Mouse (Mus musculus): ENCODE results near the gene Eef1a2.
A peak's percentile ranks its signal among the peaks of the same experiment; 100 is the strongest.

The Eef1a2 gene

GRCm38 (mm10) chr2:181130245-181130644, 26.6 kb downstream of the Eef1a2 start:
- no peak for DNase-seq

GRCm38 (mm10) chr2:181128963-181129362, 27.9 kb downstream of the Eef1a2 start:
- DNase-seq, result no peak

DNA sequence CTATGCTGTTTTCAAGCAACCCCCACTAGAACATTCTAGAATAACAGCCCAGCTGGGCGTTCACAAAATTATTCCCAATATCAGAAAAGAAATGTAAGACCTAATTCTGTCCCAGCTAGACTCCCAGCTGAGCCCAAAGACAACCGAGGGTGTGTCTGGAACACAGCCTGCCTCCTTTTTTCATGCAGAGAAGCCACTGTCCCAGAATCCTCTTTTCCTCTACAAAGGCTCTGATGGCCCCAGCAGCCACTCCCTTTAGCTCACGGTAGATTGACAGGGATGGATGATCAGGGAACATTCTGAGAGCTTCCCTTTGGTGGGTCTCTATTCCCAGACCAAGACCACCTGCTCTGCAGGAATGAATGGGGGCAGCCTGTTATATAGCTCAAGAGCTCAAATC, 29.0 kb downstream of the Eef1a2 start:
- no peak for DNase-seq

DNA sequence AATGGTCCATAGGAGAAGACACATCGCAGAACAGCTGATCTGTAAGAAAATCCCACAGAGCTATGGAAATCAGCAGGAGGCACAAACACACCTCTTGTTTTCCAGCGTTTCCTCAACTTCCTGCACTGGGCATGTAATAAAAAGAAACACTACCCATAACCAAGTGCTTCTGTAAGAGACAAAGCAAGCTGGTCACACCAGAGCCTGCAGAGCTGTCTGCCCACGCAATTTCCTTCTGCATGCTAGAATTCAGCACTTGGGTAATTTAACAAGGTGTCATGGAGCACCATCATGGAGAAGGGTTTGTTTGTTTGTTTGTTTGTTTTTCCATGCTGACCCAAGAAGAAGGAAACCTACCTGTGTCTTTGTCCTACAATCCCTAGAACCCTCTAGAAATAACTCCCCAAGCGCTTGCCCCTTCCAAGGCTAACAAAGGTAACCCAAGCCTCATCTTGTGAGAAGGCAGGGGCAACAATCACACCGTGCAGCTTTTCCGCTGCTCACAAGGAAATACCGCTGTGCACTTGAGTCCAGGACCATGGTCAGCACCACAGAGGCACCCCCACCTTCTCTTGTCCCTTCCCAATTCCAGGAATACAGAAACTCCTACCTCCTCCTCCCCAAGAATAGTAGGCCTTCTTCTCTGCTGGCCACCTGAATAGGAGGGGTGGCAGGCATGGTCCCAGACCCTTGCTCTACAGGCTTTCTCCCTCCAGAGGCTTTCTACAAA, 30.9 kb downstream of the Eef1a2 start:
- peak in 1 of 2 experiments; percentile 6 for DNase-seq

DNA sequence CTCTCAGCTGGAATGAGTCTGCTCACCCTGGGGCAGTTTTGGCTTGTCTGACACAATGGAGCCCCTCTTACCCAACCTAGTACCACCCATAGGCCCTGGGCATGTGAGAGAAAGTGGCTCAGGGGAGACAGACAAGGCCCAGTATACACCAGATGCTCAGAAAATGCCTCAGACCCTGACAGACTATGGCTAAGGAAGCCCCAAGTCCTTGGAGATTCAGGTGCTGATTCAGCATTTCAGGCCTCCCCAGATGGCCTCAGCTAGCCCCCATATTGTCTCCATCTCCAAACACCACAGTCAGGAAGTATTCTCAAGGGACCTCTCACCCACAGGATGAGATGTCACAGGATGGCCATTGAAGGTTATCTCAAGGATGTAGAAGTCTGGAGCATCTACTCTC, 34.2 kb downstream of the Eef1a2 start:
- no peak for DNase-seq

GRCm38 (mm10) chr2:181120922-181121449, 35.8 kb downstream of the Eef1a2 start:
- no peak for DNase-seq

DNA sequence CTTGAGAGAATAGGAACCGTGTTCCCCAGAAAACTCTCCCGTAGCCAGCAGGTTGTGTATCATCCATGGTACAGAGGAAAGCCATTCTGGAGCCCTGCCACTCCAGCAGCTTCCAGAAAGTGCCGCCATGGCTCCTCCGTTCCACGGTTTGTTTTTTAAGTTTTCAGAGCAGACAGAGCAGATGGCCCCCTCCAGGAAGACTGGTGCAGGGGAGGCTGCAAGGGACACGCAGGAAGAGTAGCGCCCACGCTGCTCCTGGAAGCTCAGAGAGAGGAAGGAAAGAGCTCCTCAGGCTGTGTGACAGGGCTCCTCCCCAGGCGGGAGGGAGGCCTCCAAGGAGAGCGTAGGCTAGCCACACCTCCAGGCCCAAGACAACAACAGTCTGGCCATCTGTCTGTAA, 36.9 kb downstream of the Eef1a2 start:
- no peak for DNase-seq

DNA sequence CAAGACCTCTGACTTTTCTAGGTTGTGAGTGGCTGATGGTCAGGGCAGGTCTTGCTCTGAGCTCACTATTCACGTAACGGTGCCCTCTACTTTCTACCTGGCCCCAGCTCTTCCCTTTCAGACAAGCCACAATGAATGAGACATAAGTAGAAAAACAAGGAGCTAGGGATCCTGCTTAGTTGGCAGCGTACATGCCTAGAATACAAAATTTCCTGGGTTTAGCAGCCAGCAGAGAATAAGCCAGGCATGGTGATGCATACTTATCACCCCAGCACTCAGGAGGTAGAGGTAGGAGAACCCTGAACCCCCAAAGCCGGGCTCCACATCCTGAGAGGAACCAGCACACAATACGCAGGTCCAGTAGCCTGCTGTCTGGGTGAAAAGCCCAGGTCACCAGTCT, 40.4 kb downstream of the Eef1a2 start:
- no peak for DNase-seq

DNA sequence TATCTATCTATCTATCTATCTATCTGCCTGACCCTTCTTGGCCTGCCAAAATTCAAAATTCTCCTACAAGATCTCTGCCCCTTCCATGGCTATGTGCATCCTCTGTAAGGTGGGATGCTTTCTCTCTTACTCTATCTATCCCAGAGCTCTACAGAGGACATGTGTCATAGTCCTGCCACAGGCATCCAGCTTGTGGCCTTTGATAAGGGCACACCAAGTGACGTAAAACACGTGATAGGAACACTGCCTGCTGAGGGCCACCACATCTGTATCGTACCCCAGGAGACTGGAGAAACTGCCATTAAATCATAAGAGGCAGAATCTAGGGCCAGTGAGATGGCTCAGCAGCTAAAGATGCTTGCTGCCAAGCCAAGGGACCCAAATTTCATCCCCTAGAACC, 41.4 kb downstream of the Eef1a2 start:
- DNase-seq, result no peak

- no peak for DNase-seq
Measured at GRCm38 (mm10) chr2:181113762-181114361, 43.0 kb downstream of the Eef1a2 start.

DNA sequence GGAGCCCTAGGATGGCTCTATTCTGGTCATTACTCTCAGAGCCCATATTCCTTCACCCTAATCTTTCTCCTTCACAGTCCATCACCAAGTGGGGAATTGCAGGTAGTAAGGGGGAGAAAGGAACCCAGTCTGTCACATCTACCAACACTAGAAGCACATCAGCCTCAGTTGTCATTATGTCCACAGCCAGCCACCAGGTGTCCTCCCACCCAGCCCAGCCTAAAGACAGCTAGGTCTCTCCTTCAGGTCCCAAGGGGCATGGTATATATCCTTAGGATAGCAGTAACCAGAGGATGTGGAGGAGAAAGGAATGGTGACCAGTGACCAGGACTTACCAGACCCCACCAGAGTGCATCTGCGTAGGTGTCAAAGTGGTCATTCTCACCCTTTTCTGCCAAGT, 45.1 kb downstream of the Eef1a2 start:
- DNase-seq, result no peak

DNA sequence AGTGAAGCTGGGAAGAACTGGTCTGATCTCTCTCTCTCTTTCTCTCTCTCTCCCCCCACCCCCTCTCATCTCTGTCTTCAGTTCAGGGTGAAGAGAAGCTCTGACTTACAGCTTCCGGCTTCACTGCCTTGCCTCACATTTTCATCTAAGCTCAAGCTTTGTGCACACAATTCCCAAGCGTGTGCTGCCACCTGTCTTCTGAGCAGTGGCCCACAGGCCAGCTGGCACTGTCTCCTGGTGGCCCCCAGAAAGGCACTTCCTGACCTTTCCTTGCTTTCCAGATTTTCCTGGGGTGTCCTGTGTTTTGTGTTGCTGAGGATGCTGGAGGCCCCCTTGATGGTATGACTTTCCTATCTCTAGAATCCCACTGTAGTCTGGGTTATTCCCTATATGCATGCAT, 52.7 kb downstream of the Eef1a2 start:
- DNase-seq, result no peak

DNA sequence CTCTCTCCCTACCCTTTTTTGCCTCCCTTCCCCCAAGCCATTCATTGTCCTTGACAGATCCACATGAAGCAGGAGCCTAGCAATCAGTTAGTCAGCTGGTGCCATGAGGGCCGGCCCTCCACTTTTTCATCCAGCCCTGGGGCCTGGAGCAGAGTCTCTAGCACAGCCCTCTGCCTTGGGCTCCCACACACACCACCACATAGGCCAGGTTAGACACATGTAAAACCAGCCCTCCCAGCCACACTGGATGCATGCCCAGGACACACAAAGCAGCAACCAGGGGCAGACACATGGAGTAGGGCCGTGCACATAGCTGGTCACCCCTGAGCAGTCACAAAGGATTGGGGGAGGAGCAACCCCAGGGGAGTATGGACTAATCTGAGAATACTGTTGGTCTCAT, 54.7 kb downstream of the Eef1a2 start:
- no peak for DNase-seq

DNA sequence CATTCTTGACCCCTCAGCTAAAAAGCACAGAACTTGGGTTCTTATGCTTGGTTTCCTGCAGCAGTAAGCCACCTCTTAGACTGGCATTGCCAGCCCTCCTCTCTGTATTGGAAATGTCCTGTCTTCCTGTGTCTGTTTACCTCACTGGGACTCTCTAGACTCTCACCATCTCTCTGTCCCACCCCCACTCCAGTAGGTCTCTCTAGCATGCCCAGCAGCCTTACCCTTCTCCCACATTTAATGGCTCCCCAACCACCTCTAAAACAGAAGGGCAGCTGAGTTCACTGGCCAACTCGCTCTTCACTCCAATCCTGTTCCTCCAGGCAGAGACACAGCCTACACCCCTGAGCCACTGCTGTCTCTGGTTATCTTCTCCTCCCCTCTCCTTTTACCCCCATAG, 55.2 kb downstream of the Eef1a2 start:
- no peak for DNase-seq

- DNase-seq, result no peak
Measured at GRCm38 (mm10) chr2:181100087-181100486, 56.7 kb downstream of the Eef1a2 start.
